Mouse (Mus musculus) adipose tissue, adult 10 weeks (tissue): ENCODE results near the gene Pwp1. TPM values are rescaled to one million over a fixed set of nuclear protein-coding genes. Genes with fewer than 3 reads are reported as not detected.

ENCODE experiments used
- polyA plus RNA-seq: library from polyadenylated mRNA; stranded (reverse); fragments of 350-450 nt; fragmentation: Illumina TruSeq; extraction: RNeasy Lipid Tissue Mini Kit (QIAGEN cat#74804); gene quantifications from one replicate; pipeline ENCODE4 v1.2.3, GENCODE M21; 2014; ENCODE audit warnings: low read depth, low replicate concordance

Pwp1 gene
- polyA plus RNA-seq, result 20.2 TPM

GRCm38 (mm10) chr10:85829085-85829853 is at the start of gene Pwp1:
Pwp1 (plus strand) TSS chr10:85829494.

GRCm38 (mm10) chr10:85916498-85917309 is 87.4 kb downstream of the Pwp1 start, which contains the start of gene Prdm4:
Prdm4 (minus strand) TSS chr10:85917142.

GRCm38 (mm10) chr10:85927676-85928445 is 98.6 kb downstream of the Pwp1 start, which contains the start of gene Ascl4:
Ascl4 (plus strand) TSS chr10:85927681.

Other genes with a start within 250 kb of the Pwp1 start
- 23.4 TPM for gene Prdm4, start 87.6 kb downstream of the Pwp1 start, polyA plus RNA-seq
- 13.8 TPM for gene Ascl4, start 98.2 kb downstream of the Pwp1 start, polyA plus RNA-seq
- 269 TPM for gene Rtcb, start 128.3 kb downstream of the Pwp1 start, polyA plus RNA-seq
- gene Bpifc, start 182.4 kb downstream of the Pwp1 start, polyA plus RNA-seq, result 2.3 TPM
- gene Fbxo7, start 192.5 kb downstream of the Pwp1 start, polyA plus RNA-seq, result 27.0 TPM